Mouse (Mus musculus): Measurements from ENCODE around the gene Tmem164. TPM values are rescaled to one million over a fixed set of nuclear protein-coding genes. Genes with fewer than 3 reads are reported as not detected.

Tmem164 gene
- polyA plus RNA-seq, 1 experiment from 2014 or later = 69.9 TPM

DNA sequence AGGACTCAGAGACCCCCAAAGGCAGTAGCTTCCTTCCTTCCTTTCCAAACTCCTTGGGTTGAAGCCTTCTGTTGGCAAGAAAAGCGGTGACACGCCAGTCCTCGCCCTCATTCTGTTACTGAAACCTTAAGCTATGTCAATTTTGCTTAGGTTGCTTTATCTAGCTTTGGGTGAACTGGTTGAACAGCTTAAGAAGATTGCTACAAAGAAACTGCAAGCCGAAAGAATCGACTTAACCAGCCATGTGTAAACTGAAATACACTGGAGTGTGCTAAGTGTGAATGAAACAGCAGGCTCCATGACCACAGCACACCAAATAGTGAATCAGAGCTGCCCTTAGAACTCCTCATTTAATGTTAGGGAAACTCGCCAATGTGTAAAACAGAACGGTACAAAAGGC, 204.8 kb downstream of the Tmem164 start:
- Histone ChIP-seq H3K4me3 (no peak overlapping the region), H3K36me3 (no peaks in the 10 kb centered on the region), H3K9me3 (no peaks in the 10 kb centered on the region), H3K4me2 (replicated peaks) (no peak overlapping the region), H3K4me1 (no peaks in the 10 kb centered on the region), H3K27me3 (peaks cover 29% of the 10 kb centered on the region), H3K27ac (no peak overlapping the region), H3K9ac (no peak overlapping the region)
- no peak for ATAC-seq (ENCODE audit: low FRiP score, low read depth)
- 93% methylated on average over 7 of the region's 7 CpGs for WGBS

MicroRNA genes within 50 kb of the gene (microRNA counts, 519-probe panel; counts per million panel counts)
- microRNA mmu-miR-652 = 3,671 counts per million, percentile 69 among the panel's probes with 10 or more counts

Small RNA genes within 50 kb of the gene (microRNA-seq; reads per million reads assigned to microRNA genes)
- gene Mir652 = 10,325 reads per million, percentile 95 among the genes with 10 or more reads in this experiment

All from limb, embryonic 13.5 days (tissue).